Mouse (Mus musculus) layer of hippocampus, adult 18-20 months (tissue): ENCODE results near the gene Glis1. TPM values are rescaled to one million over a fixed set of nuclear protein-coding genes. Genes with fewer than 3 reads are reported as not detected.

Experiments
- DNase-seq, 2 experiments: peaks; one replicate each; pipeline ENCODE4 v3.0.0; 2022; ENCODE audit warnings: low spot score in 2 of 2
- total RNA-seq, 2 experiments: library from RNA; stranded (reverse); gene quantifications; 2 replicates each; pipeline ENCODE4 v1.2.3; 2021

The Glis1 gene
- total RNA-seq, 2 experiments from 2014 or later = 2.1 to 2.4 TPM

DNA sequence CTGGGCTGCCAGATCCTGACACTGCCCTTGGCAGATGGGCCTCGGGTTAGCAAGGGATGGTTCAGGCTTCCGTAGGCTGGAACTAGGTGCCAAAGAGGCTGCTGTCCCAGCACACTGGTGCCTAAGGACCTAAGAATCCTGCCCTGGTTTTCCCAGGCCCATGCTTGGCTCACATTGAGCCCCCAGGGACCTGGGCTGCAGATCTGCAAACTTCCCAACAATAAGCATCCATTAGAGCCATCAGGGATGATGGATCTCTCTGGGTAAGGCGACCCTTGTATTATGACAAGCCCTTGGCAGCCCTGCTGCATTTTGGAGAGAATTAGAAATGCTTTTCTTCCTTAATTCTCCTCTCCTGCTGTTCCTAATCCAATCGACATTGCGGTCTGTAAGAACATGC is 187.0 kb downstream of the Glis1 start:
- DNase-seq = no peak

GRCm38 (mm10) chr4:107622296-107622695 is 187.9 kb downstream of the Glis1 start:
- no peak for DNase-seq

DNA sequence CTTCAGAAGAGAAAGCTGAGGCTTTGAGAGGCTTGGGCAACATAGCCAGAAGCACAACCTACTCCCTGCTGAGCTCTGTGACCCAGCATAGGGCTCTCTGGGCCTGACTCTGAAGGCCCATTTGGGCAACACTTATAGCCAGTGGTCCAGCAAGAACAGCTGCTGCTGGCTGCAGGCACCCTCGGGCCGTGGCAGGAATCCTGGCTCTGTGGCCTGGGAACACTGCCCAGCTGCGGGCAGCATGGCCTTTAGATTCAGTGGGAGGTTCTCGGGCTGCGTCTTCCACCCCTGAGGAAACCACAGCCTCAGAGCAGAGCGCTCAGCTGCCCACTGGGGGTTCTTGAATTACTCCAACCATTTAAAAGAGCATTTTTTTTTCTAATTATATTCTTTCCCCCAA is 189.5 kb downstream of the Glis1 start:
- DNase-seq = no peak

DNA sequence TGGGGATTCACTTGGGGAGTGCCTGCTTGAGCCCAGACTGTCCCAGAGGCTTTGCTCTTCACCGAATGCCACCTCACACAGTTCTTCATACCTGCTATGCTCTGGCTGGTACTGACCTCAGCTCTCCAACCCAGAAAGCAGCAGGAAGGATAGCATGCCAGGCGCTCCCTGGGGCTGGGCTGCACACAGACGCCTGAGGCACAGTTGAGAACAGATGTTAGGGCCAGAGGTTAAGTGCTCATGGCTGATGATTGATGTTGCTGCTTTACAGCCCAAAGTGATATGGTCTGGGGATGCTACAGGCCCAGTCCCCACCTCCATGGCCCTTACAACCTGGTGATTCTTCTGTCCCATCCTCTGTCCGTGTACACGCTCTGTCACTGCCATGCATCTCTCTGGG is 190.6 kb downstream of the Glis1 start:
- no peak for DNase-seq

DNA sequence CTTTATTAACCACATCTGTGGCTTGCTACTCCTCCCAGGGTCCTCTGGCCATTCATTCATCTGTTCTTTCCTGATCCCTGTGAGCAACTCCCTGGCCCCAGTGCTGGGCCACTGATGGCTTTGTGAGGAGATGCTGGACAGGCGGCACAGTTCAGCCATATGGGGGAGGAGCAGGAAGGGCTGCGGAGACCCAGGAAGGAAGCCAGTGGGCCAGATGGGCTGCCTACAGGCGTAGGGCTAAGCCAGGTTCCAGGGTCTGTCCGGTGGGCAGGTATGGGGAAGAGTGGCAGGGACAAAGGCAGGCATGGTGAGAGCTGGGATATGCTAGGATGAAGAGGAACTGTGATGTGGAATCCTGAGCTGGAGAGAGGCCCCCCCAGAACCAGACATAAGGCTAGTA is 193.8 kb downstream of the Glis1 start:
- DNase-seq = no peak

GRCm38 (mm10) chr4:107628921-107629411 is 194.6 kb downstream of the Glis1 start:
- no peak for DNase-seq

DNA sequence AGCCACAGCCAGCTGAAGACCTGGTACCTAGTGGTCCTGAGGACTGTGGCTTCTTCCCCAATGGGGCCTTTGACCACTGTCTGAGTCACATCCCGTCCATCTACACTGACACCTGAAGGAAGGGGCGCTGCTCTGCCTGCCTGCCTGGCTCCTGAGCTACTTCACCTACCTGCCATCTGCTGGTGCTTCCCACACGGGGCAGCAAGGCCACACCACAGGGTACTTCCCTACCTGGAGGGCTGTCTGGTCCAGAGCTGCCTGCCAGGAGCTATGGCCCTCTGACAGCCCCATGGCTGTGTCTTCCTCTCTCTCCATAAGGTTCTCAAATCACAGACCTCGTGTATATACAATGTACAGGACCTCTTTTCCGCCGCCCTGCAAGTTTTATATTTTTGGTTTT is 200.2 kb downstream of the Glis1 start:
- DNase-seq = no peak

DNA sequence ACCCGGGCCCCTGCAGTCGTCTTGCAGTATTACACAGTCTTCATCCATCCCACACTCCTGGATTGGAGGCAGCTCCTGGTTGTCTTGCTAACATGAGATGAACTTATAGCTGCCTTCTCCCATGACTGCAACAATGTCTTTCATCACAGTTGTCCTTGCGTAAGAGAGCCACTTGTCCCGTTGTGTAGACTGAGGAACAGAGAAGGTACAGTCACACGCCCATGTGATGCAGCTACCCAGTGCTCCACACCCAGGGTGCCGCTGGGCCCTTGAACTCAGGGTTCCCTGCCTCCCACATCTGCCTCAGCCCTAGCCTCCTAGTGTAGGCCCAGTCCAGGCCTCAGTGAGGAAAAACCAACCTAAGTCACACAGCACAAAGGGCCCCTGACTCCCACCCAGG is 201.7 kb downstream of the Glis1 start:
- DNase-seq = no peak

DNA sequence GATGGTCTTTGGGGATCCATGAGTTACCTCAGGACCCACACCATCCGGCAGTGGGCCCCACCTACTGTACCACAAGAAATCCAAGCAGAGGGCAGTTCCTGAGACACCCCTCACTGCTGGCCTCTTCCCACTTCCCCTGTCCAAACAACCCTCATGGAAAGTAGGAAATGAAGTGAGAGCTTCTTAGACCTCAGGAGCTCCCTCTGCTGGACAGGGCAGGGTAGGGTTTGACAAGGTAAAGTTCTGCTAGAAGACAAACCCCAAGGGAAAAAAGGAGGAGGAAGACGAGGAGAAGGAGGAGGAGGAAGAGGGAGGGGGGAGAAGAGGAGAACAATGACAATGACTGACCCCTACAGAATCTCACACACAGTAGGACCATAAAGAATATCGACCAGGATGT is 203.3 kb downstream of the Glis1 start:
- DNase-seq = peak in 1 of 2 experiments; percentile 44

GRCm38 (mm10) chr4:107638303-107638702 is 203.9 kb downstream of the Glis1 start:
- no peak for DNase-seq

GRCm38 (mm10) chr4:107641624-107642023 is 207.2 kb downstream of the Glis1 start:
- no peak for DNase-seq

- DNase-seq = no peak
These were observed 214.6 kb downstream of the Glis1 start for GRCm38 (mm10) chr4:107648959-107649485.

DNA sequence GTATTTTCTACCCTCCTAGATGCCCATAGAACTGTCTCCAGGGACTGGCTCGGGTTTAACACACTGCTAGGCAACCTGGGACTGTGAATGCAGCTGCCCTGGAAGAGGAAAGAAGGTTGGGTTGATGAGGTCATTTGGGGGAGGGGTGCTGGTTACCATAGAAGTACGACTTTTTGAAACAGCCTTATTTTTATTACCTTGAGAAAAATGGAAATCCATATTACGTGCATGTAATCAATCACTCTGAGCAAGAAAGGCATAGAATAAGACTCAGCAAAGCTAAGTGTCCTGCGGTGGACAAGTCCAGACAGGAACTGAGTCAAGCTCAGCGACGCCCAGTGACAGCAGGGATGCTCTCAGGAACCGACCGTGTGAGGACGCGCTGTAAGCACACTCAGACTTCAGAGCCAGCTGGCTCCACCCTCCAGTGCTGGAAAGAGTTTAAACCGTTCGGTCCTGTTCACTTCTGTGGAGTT is 216.7 kb downstream of the Glis1 start:
- peak in 1 of 2 experiments; percentile 50 for DNase-seq

- DNase-seq = peak; percentile 76 to 91
These were observed 218.3 kb downstream of the Glis1 start for GRCm38 (mm10) chr4:107652598-107653279.

- no peak for DNase-seq
These were observed 218.9 kb downstream of the Glis1 start for GRCm38 (mm10) chr4:107653280-107653643.

DNA sequence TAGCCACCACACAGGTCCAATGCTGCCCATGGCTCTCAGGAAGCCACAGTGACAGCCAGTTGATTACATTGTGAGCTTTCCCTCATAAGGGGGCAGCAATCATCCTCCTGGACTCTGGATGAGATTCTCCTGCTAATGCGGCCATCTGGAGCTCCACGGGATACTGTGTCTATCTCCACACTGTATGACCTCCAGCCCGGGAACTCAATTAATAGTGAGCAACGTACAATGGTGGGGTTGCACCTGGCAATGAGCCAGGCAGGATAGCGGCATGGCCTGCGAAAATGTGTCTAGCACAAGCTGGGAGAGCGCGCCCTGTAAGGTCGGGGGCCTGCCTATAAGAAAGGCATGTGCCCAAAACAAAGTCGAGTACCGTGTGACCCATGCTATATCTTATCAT is 226.3 kb downstream of the Glis1 start:
- no peak for DNase-seq

- no peak for DNase-seq
These were observed 234.1 kb downstream of the Glis1 start for GRCm38 (mm10) chr4:107668514-107668913.

GRCm38 (mm10) chr4:107670731-107671130 is 236.3 kb downstream of the Glis1 start:
- DNase-seq = peak; percentile 78 to 90

GRCm38 (mm10) chr4:107673638-107674321 is 239.4 kb downstream of the Glis1 start:
- peak; percentile 74 to 86 for DNase-seq

DNA sequence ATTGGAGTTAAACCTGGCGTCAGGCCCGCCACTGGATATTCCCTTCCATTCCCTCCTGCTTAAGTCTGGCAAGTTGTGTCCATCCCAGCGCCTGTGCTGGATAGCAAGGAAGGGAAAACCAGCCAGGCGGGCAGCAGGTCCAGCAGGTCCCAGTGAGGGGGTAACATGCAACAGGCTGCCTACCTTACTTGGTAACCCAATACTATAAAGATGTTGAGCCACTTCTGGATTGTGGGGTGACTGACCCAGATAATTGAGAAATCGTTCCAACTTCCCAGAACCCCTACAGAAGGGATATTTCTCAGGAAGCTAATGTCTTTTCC is 239.9 kb downstream of the Glis1 start:
- DNase-seq = no peak

DNA sequence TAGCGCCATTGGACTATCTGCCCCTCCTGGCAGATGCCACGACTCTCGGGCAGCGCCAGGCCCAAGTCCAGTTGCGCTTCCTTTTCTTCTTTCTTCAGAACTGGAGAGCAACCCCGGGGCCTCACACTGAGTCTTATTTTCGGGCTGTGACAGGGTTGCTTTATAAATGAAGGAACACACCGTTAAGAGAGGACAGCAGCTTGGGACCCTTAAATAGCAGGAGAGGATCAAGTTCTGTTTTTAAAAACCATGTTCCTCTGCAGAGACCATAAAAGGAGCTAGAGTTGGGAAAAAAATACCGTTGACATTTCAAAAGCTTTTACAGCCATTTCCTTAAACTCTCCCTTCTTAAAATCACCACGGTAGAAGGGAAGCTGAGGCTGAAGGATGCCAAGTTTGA is 241.3 kb downstream of the Glis1 start:
- DNase-seq = no peak

GRCm38 (mm10) chr4:107680311-107681098 is 246.1 kb downstream of the Glis1 start:
- no peak for DNase-seq
